Mouse (Mus musculus): ENCODE data around the gene Fbxo39. TPM values are rescaled to one million over a fixed set of nuclear protein-coding genes. Genes with fewer than 3 reads are reported as not detected.

Gene Fbxo39
- polyA plus RNA-seq, 1 experiment from 2014 or later = not detected

- DNase-seq (ENCODE audit: low spot score) (peak; percentile 9), ATAC-seq (ENCODE audit: low read depth) (no peak)
- Histone ChIP-seq H3K4me2 (ENCODE audit: low read depth, low read length) (no peak overlapping the region), H3K4me1 (ENCODE audit: control insufficient read depth, insufficient read depth, low read length) (no peaks in the 10 kb centered on the region), H3K27me3 (replicated peaks; ENCODE audit: control insufficient read depth, insufficient read depth, low read length) (no peaks in the 10 kb centered on the region), H3K9me3 (ENCODE audit: control insufficient read depth, low read length) (no peaks in the 10 kb centered on the region), H3K27ac (replicated peaks; ENCODE audit: low read depth, low read length) (no peak overlapping the region), H3K4me3 (ENCODE audit: low read depth, low read length) (no peak overlapping the region), H3K36me3 (ENCODE audit: control insufficient read depth, insufficient read depth, low read length) (no peaks in the 10 kb centered on the region), H3K9ac (ENCODE audit: low read depth, low read length) (no peak overlapping the region)
- 74% methylated on average over 7 of the region's 7 CpGs for WGBS
Observed at GRCm38 (mm10) chr11:72302230-72302629, 12.0 kb upstream of the Fbxo39 start.

DNA sequence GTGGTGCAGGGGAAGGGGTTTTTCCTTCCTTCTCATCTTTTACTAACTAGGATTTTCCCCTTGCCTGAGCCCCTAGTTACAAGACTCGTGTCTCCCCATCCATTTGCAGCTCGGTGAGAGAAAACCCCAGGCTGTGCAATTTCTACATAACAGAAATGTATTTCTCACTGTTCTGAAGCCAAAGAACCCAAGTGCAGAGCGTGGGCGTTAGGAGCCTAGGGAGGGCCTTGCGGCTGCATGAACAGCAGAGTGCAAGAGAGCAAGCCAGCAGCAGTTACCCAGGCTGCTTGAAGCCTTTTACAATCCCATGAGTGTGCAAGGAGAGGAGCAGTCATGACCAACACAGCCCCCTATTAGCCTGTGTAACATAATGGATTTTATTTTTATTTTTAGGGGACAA lies 6.8 kb upstream of the Fbxo39 start:
- no peak overlapping the region for H3K4me3 ChIP-seq (ENCODE audit: low read depth, low read length)
- H3K27ac ChIP-seq (replicated peaks; ENCODE audit: low read depth, low read length) = no peak overlapping the region
- WGBS = 77% methylated on average over 5 of the region's 5 CpGs
- no peaks in the 10 kb centered on the region for H3K4me1 ChIP-seq (ENCODE audit: control insufficient read depth, insufficient read depth, low read length)
- ATAC-seq (ENCODE audit: low read depth) (no peak), DNase-seq (ENCODE audit: low spot score) (no peak)
- no peak overlapping the region for H3K9ac ChIP-seq (ENCODE audit: low read depth, low read length)
- no peaks in the 10 kb centered on the region for H3K36me3 ChIP-seq (ENCODE audit: control insufficient read depth, insufficient read depth, low read length)
- no peaks in the 10 kb centered on the region for H3K9me3 ChIP-seq (ENCODE audit: control insufficient read depth, low read length)
- H3K27me3 ChIP-seq (replicated peaks; ENCODE audit: control insufficient read depth, insufficient read depth, low read length) = no peaks in the 10 kb centered on the region
- H3K4me2 ChIP-seq (ENCODE audit: low read depth, low read length) = no peak overlapping the region

- Histone ChIP-seq H3K27ac (replicated peaks; ENCODE audit: low read depth, low read length) (no peak overlapping the region), H3K27me3 (replicated peaks; ENCODE audit: control insufficient read depth, insufficient read depth, low read length) (peaks cover 9% of the 10 kb centered on the region), H3K9me3 (ENCODE audit: control insufficient read depth, low read length) (no peaks in the 10 kb centered on the region), H3K4me3 (ENCODE audit: low read depth, low read length) (no peak overlapping the region), H3K4me2 (ENCODE audit: low read depth, low read length) (no peak overlapping the region), H3K4me1 (ENCODE audit: control insufficient read depth, insufficient read depth, low read length) (no peaks in the 10 kb centered on the region), H3K36me3 (ENCODE audit: control insufficient read depth, insufficient read depth, low read length) (no peaks in the 10 kb centered on the region), H3K9ac (ENCODE audit: low read depth, low read length) (no peak overlapping the region)
- WGBS = 69% methylated on average over 2 of the region's 2 CpGs
- no peak for DNase-seq (ENCODE audit: low spot score)
- no peak for ATAC-seq (ENCODE audit: low read depth)
Observed at GRCm38 (mm10) chr11:72308982-72309381, 5.3 kb upstream of the Fbxo39 start.

GRCm38 (mm10) chr11:72310491-72310890 lies 3.8 kb upstream of the Fbxo39 start:
- Histone ChIP-seq H3K9me3 (ENCODE audit: control insufficient read depth, low read length) (no peaks in the 10 kb centered on the region), H3K27ac (replicated peaks; ENCODE audit: low read depth, low read length) (no peak overlapping the region), H3K4me3 (ENCODE audit: low read depth, low read length) (no peak overlapping the region), H3K27me3 (replicated peaks; ENCODE audit: control insufficient read depth, insufficient read depth, low read length) (peaks cover 23% of the 10 kb centered on the region), H3K4me2 (ENCODE audit: low read depth, low read length) (no peak overlapping the region), H3K9ac (ENCODE audit: low read depth, low read length) (no peak overlapping the region), H3K4me1 (ENCODE audit: control insufficient read depth, insufficient read depth, low read length) (0 out of 2 replicates have a peak, but pooled peaks cover 4% of the 10 kb centered on the region), H3K36me3 (ENCODE audit: control insufficient read depth, insufficient read depth, low read length) (no peaks in the 10 kb centered on the region)
- 81% methylated on average over 4 of the region's 4 CpGs for WGBS
- DNase-seq (ENCODE audit: low spot score) = no peak
- ATAC-seq (ENCODE audit: low read depth) = no peak

DNA sequence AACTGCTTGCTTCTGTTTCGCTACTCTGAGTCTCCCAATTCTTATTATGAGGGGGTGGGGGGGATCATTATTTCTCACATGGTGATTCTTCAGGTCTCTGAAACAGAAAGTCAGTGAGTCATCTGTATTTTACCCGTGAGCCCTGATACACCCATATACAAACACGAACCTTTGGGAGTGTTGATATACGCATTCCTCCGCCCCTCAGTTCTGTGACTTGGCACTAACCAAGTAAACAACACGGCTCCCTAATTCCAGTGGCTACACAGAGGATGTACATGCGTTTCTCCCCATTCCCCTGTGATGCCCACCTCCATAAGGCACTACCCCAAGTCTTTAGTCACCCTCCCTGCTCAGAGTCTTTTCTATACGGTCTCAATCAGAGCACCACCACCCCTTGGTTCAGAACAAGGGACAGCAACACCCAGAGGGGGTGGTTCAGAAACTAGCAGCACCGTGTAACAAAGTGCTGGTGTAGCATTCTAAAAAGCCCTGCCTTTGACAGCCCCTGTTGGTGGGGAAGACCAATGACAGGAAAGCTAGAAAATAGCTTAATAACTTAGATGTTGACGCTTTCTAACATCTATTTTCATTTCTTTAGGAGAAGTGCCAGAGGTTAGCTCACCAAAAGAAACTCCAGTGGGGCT lies 2.8 kb upstream of the Fbxo39 start:
- no peaks in the 10 kb centered on the region for H3K9me3 ChIP-seq (ENCODE audit: control insufficient read depth, low read length)
- no peak overlapping the region for H3K4me3 ChIP-seq (ENCODE audit: low read depth, low read length)
- no peaks in the 10 kb centered on the region for H3K36me3 ChIP-seq (ENCODE audit: control insufficient read depth, insufficient read depth, low read length)
- no peak overlapping the region for H3K4me2 ChIP-seq (ENCODE audit: low read depth, low read length)
- H3K9ac ChIP-seq (ENCODE audit: low read depth, low read length) = no peak overlapping the region
- H3K27me3 ChIP-seq (replicated peaks; ENCODE audit: control insufficient read depth, insufficient read depth, low read length) = peaks cover 23% of the 10 kb centered on the region
- no peak for ATAC-seq (ENCODE audit: low read depth)
- WGBS = 76% methylated on average over 10 of the region's 10 CpGs
- 0 out of 2 replicates have a peak, but pooled peaks cover 4% of the 10 kb centered on the region for H3K4me1 ChIP-seq (ENCODE audit: control insufficient read depth, insufficient read depth, low read length)
- no peak overlapping the region for H3K27ac ChIP-seq (replicated peaks; ENCODE audit: low read depth, low read length)
- DNase-seq (ENCODE audit: low spot score) = no peak

DNA sequence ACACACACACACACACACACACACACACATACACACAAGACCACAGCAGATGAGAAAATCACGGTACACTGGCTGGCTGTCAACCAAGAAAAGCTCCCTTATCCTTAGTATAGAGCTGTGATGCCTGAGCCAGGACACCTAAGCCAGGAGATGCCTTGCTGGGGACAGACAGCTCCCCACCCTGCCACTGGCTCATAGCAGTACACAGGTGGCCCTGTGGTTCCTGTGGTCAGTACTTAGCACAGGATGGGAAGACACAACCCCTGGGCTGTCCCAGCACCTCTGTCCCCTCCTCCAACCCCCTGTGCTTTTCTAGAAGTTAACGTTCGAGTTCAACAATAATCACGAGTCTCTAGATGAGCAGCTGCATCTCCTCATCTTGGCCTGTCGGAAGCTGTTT lies 3.8 kb downstream of the Fbxo39 start:
- ATAC-seq (ENCODE audit: low read depth) (no peak), DNase-seq (ENCODE audit: low spot score) (no peak)
- Histone ChIP-seq H3K36me3 (ENCODE audit: control insufficient read depth, insufficient read depth, low read length) (no peaks in the 10 kb centered on the region), H3K4me3 (ENCODE audit: low read depth, low read length) (no peak overlapping the region), H3K9me3 (ENCODE audit: control insufficient read depth, low read length) (no peaks in the 10 kb centered on the region), H3K4me1 (ENCODE audit: control insufficient read depth, insufficient read depth, low read length) (0 out of 2 replicates have a peak, but pooled peaks cover 4% of the 10 kb centered on the region), H3K27ac (replicated peaks; ENCODE audit: low read depth, low read length) (no peak overlapping the region), H3K9ac (ENCODE audit: low read depth, low read length) (no peak overlapping the region), H3K27me3 (replicated peaks; ENCODE audit: control insufficient read depth, insufficient read depth, low read length) (peaks cover 23% of the 10 kb centered on the region), H3K4me2 (ENCODE audit: low read depth, low read length) (no peak overlapping the region)
- WGBS = 70% methylated on average over 5 of the region's 5 CpGs

DNA sequence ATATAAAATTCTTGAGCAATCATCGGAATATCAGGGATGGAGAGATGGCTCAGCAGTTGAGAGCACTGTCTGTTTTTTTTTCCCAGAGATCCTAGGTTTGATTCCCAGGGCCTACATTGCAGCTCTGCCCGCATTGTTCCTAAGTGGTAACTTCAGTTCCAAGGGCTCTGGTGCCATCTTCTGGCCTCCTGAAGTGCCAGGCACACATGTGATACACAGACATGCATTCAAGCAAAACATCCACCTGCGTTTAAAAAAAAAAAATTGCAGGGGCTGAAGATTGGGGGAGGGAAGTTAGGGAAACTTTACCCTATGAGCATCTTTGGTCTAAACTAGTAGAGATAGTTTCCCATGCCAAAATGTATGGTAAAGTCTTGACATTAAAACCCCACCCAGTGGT lies 10.2 kb downstream of the Fbxo39 start:
- H3K9me3 ChIP-seq (ENCODE audit: control insufficient read depth, low read length) = no peaks in the 10 kb centered on the region
- WGBS = 70% methylated on average over 3 of the region's 3 CpGs
- H3K27ac ChIP-seq (replicated peaks; ENCODE audit: low read depth, low read length) = no peak overlapping the region
- H3K4me2 ChIP-seq (ENCODE audit: low read depth, low read length) = no peak overlapping the region
- no peak for ATAC-seq (ENCODE audit: low read depth)
- H3K36me3 ChIP-seq (ENCODE audit: control insufficient read depth, insufficient read depth, low read length) = no peaks in the 10 kb centered on the region
- no peaks in the 10 kb centered on the region for H3K4me1 ChIP-seq (ENCODE audit: control insufficient read depth, insufficient read depth, low read length)
- H3K27me3 ChIP-seq (replicated peaks; ENCODE audit: control insufficient read depth, insufficient read depth, low read length) = no peaks in the 10 kb centered on the region
- H3K4me3 ChIP-seq (ENCODE audit: low read depth, low read length) = no peak overlapping the region
- DNase-seq (ENCODE audit: low spot score) = no peak
- no peak overlapping the region for H3K9ac ChIP-seq (ENCODE audit: low read depth, low read length)

GRCm38 (mm10) chr11:72325701-72326100 lies 11.5 kb downstream of the Fbxo39 start:
- H3K9me3 ChIP-seq (ENCODE audit: control insufficient read depth, low read length) = no peaks in the 10 kb centered on the region
- H3K27me3 ChIP-seq (replicated peaks; ENCODE audit: control insufficient read depth, insufficient read depth, low read length) = no peaks in the 10 kb centered on the region
- no peak overlapping the region for H3K4me2 ChIP-seq (ENCODE audit: low read depth, low read length)
- no peak overlapping the region for H3K9ac ChIP-seq (ENCODE audit: low read depth, low read length)
- no peaks in the 10 kb centered on the region for H3K36me3 ChIP-seq (ENCODE audit: control insufficient read depth, insufficient read depth, low read length)
- 91% methylated on average over 4 of the region's 4 CpGs for WGBS
- ATAC-seq (ENCODE audit: low read depth) (no peak), DNase-seq (ENCODE audit: low spot score) (no peak)
- H3K27ac ChIP-seq (replicated peaks; ENCODE audit: low read depth, low read length) = no peak overlapping the region
- no peak overlapping the region for H3K4me3 ChIP-seq (ENCODE audit: low read depth, low read length)
- no peaks in the 10 kb centered on the region for H3K4me1 ChIP-seq (ENCODE audit: control insufficient read depth, insufficient read depth, low read length)

- WGBS = 55% methylated on average over 9 of the region's 9 CpGs
- H3K4me2 ChIP-seq (ENCODE audit: low read depth, low read length) = no peak overlapping the region
Observed at GRCm38 (mm10) chr11:72332951-72333667, 18.9 kb downstream of the Fbxo39 start.

More at GRCm38 (mm10) chr11:72332951-72333667, 18.9 kb downstream of the Fbxo39 start:
- Histone ChIP-seq H3K4me1 (ENCODE audit: control insufficient read depth, insufficient read depth, low read length) (no peaks in the 10 kb centered on the region), H3K27me3 (replicated peaks; ENCODE audit: control insufficient read depth, insufficient read depth, low read length) (no peaks in the 10 kb centered on the region), H3K36me3 (ENCODE audit: control insufficient read depth, insufficient read depth, low read length) (no peaks in the 10 kb centered on the region), H3K9ac (ENCODE audit: low read depth, low read length) (no peak overlapping the region), H3K9me3 (ENCODE audit: control insufficient read depth, low read length) (no peaks in the 10 kb centered on the region), H3K4me3 (ENCODE audit: low read depth, low read length) (no peak overlapping the region), H3K27ac (replicated peaks; ENCODE audit: low read depth, low read length) (no peak overlapping the region)
- ATAC-seq (ENCODE audit: low read depth) (no peak), DNase-seq (ENCODE audit: low spot score) (peak; percentile 46)
